Mouse (Mus musculus) thymus, postnatal 4 days (tissue): ENCODE measurements at regions not wholly inside any gene's neighbourhood (a gene's known extent, or its start where the extent isn't known, plus 50 kb on each side); places are given as distances from the start of the nearest gene placed in this dataset.

Source experiments
- DNase-seq: peaks from one replicate; pipeline ENCODE4 v3.0.0; 2021

DNA sequence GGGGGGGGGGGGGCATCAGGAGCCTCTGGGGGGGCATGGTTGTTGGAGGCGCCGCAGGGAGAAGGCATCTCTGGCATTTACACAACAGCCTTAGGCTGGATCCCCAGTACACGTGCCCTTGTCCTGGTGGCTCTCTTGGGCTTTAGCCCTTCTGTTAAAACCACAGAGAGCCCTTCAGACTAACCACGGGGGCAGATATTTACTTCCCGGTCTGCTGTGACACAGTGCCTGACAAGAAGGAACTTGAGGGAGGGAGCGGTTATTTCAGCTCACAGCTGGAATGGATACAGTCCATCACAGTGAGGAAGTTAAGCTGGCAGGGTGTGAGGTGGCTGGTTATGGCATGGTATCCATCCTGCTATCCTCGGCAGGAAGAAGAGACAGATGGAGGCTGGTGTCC lies 71.0 kb upstream of the Gm11733 start:
- no peak for DNase-seq

- no peak for DNase-seq
Measured at GRCm38 (mm10) chr11:117413942-117414705, 70.0 kb upstream of the Gm11733 start.

- peak; percentile 62 for DNase-seq
Measured at GRCm38 (mm10) chr11:117414871-117415323, 69.3 kb upstream of the Gm11733 start.

DNA sequence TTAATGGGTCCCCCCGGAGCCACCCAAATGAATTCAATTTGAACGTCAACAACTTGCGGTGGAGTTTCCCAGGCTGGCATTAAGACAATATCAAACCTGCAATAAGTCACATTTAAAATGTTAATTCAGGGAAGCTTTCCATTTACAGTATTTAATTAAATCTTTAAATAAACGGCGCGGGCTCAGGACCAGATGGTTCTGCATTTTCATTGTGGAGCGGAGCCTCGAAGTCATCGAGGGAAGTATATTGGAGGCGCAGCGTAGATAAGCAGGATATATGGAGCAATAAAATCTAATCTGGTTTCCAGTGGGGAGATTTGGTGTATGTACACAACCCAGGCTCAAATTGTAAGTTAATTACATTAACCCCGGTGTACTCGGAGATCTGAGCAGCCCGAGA lies 68.7 kb upstream of the Gm11733 start:
- no peak for DNase-seq

- DNase-seq: peak; percentile 64
Measured at GRCm38 (mm10) chr11:117415955-117416354, 68.2 kb upstream of the Gm11733 start.

DNA sequence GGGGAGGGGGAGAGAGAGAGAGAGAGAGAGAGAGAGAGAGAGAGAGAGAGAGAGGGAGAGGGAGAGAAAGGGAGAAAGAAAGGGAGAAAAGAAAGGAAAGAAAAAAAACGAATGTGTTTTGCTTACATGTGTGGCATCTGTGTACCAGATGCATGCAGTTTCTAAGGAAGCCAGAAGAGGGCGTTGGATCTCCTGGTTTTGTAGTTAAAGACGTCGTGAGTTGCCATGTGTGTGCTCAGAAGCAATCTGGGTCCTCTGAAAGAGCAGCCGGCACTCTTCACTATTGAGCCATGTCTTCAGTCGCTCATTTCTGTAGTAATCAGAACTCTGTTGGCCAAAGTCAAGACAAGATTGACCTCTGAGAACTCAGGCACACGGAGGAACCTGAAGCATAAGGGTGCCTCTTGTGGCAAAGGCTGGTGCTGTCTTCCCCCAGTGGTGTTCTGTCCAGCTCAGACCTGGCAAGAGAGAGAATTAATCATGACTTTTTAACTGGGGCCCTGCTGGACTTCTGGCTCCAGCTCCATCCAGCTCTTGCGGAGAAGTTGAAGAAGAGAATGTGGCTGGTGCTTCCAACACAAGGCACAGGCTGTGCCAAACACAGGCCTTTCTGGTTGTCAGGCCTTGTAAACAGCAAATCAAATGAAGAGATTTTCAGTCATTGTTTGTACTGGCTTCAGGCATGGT lies 67.0 kb upstream of the Gm11733 start:
- DNase-seq: no peak

DNA sequence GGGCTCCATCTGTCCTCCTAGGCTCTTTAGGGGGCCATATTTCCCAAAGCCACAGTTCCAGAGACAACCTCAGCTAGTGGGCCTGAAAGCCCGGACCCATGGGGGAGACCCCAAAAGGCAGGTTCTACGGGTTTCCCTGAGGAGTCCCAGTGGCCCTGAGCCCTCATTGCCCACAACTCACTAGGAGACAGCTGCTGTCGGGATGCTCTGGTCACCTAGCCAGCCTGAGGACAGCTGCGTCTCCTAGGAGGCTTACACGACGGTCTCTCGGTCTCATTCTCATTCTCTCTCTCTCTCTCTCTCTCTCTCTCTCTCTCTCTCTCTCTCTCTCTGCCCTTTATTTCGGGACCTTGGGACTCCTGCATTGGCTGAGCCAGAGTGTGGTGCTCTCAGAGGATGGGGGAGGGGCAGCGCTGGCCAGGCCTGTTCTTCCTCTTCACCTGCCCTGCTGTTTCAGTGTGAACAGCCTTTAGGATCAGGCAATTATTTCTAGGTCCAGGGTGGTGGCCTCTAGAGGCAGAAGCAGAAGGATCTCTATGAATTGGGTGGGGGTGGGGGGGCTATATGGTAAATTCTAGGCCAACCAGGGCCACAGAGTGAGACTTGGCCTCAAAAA lies 66.1 kb upstream of the Gm11733 start:
- no peak for DNase-seq

DNA sequence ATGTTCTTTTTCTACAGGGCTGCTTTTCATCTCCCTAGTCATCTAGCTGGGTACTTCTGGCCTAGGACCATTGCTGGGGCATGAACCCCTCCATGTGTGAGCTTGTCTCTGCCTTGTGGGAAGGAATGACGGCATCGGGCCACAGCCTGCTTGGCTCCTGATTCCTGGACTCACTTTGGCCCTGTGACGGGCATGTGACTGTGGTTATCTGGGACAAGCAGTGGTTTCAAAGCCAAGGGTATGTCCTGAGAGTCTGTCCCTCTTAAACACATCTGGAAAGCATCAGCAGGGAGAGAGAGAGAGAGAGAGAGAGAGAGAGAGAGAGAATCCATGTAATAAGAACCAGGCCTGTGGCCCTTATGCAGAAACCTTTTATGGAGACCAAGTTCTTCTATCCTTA lies 65.2 kb upstream of the Gm11733 start:
- DNase-seq: no peak

DNA sequence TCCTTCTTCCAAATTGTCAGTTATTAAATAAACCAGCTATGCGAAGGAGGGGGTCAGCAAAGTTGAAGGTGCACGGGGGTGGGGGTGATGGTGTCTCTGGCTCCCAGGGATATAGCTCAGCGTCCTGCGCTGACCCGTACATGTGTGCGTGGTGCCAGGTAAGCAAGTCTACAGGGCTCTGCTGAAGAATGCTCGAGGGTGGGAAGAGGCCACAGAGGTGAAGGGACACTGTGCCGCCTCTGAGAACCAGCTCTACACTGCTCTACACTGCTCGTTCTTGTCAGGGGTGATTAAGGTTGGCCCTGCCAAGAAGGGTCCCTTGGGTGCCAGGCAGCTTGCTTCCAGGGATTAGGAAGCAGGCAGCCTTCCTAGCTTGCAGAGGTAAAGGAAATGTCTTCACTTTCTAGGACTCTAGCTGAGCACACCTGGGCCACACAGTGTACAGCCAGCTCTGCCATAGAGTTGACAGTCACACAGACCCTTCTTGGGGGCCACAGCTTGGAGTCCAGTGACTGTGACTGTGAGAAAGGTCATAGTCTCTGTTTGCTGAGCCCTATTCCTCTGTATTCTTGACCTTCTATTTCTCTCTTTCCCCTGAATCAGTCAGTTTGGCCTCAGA lies 64.7 kb upstream of the Gm11733 start:
- no peak for DNase-seq

DNA sequence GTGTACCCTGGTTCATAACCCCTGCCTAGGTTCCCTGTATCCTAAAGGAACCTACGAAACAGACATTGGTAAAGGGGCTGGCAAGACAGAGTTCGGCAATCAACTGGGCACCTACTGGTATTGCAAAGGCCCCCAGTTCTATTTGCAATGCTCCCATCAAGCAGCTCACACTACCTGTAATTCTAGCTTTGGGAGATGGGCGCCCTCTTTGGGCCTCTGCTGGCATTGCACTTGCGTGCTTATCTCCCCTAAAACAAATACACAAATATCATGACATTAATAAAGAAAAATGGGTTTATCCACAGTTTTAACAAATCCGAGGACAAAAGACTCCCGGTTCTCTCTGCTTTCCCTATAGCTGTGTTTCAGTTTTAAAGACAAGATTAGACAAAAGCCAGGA lies 61.5 kb upstream of the Gm11733 start:
- DNase-seq: peak; percentile 31

DNA sequence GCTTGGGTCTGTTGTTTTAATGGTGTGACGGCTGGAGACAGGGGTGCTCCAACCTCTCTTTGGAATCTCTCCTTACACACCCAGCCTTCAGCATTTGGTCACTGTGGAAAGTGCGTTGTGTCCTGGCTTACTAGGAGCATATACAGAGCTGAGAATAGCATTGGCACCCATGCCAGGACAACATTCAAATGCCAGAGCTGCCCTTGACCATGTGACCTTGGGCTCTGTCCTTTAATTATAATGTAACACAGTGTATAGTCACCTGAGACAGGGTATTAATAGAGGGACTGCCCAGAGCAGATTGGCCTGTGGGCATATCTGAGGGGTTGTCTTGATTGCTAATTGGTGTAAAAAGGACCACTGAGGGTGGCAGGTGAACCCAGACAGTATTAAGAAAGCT lies 60.7 kb upstream of the Gm11733 start:
- no peak for DNase-seq

DNA sequence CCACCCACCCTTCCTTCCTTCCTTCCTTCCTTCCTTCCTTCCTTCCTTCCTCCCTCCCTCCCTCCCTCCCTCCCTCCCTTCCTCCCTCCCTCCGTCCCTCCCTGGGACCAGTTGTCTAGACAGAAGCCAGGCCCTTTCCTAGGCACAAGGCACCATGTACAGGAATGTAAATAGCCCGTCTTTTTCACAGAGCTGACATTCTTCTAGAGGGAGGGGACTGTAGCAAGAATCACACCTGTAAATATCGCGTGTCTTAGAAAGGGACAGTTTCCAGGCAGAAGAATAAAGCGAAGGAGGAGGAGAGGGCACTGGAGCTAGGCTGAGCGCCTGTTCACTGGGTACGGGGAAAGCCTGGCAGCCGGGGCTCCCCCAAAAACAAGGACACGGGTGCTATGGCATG lies 58.7 kb upstream of the Gm11733 start:
- DNase-seq: no peak

DNA sequence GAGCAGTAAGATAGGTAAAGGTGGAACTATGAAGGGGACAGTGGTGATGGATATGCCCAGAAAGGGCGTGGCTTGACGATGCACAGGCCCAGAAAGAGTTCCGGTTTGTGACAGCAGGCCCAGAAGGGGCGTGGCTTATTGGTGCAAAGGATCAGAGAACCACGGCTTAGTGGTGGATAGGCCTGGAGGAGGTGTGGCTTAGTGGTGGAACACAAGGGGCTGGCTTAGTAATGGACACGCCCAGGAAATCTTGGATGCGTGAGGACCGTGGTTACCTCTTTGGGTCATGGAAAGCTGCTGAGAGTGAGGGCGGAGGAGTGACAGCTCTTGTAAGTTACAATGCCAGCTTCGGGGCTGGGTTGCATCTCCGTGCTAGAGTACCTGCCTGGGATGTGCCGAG lies 58.2 kb upstream of the Gm11733 start:
- DNase-seq: peak; percentile 29

DNA sequence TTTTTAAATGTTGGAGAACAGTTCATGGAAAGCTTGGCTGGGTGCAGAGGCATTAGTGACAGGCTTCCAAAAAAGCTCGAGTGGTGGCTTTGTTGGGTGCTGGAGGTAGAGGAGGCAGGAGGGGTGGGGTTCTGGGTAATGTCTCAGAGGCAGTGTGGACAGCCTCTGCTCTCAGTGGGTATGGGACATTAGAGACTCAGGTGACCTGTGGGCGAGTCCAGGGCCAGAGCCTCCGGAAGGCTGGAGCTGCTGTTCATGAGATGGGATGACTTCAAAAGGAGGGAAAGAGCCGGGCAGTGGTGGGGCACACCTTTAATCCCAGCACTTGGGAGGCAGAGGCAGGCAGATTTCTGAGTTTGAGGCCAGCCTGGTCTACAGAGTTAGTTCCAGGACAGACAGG lies 57.5 kb upstream of the Gm11733 start:
- no peak for DNase-seq

GRCm38 (mm10) chr11:117427808-117428510 lies 56.2 kb upstream of the Gm11733 start:
- no peak for DNase-seq

DNA sequence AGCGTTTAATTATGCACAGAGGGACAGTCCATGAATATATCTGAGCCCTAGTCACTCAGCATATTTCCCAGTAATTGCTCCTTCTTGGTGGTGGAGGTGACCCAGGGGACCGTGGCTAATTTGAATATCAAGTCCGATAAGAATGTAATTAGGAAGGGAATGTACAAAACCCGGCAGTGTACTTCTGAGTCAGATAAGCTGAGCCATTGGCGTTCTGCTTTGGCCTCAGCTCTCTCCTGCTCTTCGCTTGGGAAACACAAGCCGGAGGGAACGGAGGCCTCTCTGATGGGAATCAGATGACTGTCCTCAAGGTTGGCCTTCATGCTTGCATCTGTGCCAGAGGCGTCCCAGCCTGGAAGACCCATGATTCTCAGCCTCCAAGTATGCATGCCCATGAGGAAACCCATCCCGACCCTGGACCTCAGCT lies 54.8 kb upstream of the Gm11733 start:
- no peak for DNase-seq

GRCm38 (mm10) chr11:117429894-117430293 lies 54.3 kb upstream of the Gm11733 start:
- no peak for DNase-seq

DNA sequence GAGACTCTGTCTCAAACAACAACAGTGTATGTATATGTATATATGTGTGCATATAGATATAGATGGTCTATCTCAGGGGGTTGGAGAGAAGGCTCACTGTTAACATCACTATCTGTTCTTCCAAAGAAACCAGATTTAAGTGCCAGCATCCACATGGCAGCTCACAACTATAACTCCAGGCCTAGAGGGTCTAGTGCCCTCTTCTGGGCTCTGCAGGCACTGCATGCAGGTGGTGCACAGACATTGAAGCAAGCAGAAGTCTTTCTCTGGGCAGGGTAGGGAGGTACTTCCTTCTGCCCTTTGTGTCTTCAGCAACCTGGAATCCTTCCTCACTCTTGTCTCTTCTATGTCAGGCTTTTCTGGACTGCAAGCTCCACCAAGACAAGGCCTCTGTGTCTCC lies 50.1 kb upstream of the Gm11733 start:
- DNase-seq: peak; percentile 50
